Mouse (Mus musculus): ENCODE data around the gene Tmem19. TPM values are rescaled to one million over a fixed set of nuclear protein-coding genes. Genes with fewer than 3 reads are reported as not detected.

Tmem19 gene
- polyA plus RNA-seq, 1 experiment = 12.2 TPM

GRCm38 (mm10) chr10:115383644-115384220, 21.4 kb upstream of the Tmem19 start:
- 2% methylated on average over 15 of the region's 15 CpGs for WGBS
- Histone ChIP-seq H3K27ac (ENCODE audit: control insufficient read depth, insufficient read depth, low read depth, low read length, poor library complexity) (peak overlapping the region; percentile 98), H3K4me3 (replicated peaks; ENCODE audit: control insufficient read depth, low read depth, low read length) (peak overlapping the region; percentile 92), H3K4me1 (ENCODE audit: control insufficient read depth, insufficient read depth, low read length) (no peaks in the 10 kb centered on the region)
- TF ChIP-seq CTCF (IDR thresholded peaks at IDR 0.05; ENCODE audit: control insufficient read depth, insufficient read depth, low read length) (no peak), POLR2A (IDR thresholded peaks at IDR 0.05; ENCODE audit: borderline replicate concordance, control insufficient read depth, low read depth, low read length) (no peak)

DNA sequence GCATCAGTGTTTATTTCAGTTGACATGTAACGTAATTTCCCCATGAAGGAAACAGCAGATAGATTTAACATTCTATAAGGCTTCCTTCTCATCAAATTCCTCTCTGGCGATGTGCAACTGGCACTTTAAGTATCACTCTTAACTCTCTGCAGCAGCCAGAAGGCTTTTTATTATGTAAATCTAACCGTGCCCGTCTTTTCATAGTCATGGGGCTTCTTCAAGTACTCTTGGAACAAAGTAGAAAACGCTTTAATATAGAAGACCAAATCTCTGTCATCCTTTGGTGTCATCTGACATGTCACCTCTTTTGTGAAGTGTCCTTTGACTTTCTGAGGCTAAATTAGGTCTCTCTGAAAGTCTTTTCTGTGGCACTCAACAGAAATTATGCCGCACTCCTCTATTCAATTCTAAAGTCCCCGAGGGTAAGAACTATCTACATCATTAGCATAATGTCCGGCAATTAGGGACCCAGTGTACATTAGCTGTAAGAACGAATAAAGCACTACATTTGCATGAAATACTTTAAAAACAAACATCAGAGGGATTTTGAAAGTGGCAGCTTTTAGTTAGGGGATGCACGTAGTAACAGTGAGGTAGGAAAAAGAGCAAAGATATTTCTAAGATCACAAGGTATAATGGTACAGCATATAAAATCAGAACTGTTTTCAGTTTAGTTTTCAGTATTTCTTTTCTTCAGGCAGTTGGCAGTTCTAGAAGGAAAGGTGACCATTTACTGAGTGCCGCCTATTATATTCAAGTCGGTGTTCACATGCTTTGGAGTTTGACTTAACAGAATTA, 20.7 kb upstream of the Tmem19 start:
- WGBS = 53% methylated on average over 12 of the region's 12 CpGs
- H3K4me1 ChIP-seq (ENCODE audit: control insufficient read depth, insufficient read depth, low read length) = no peaks in the 10 kb centered on the region
- H3K4me3 ChIP-seq (replicated peaks; ENCODE audit: control insufficient read depth, low read depth, low read length) = no peak overlapping the region
- no peak for TF ChIP-seq POLR2A (IDR thresholded peaks at IDR 0.05; ENCODE audit: borderline replicate concordance, control insufficient read depth, low read depth, low read length)
- no peak for TF ChIP-seq CTCF (IDR thresholded peaks at IDR 0.05; ENCODE audit: control insufficient read depth, insufficient read depth, low read length)
- H3K27ac ChIP-seq (ENCODE audit: control insufficient read depth, insufficient read depth, low read depth, low read length, poor library complexity) = no peak overlapping the region

- WGBS = 86% methylated on average over 2 of the region's 2 CpGs
- Histone ChIP-seq H3K27ac (ENCODE audit: control insufficient read depth, insufficient read depth, low read depth, low read length, poor library complexity) (no peak overlapping the region), H3K4me3 (replicated peaks; ENCODE audit: control insufficient read depth, low read depth, low read length) (no peak overlapping the region), H3K4me1 (ENCODE audit: control insufficient read depth, insufficient read depth, low read length) (no peaks in the 10 kb centered on the region)
- TF ChIP-seq POLR2A (IDR thresholded peaks at IDR 0.05; ENCODE audit: borderline replicate concordance, control insufficient read depth, low read depth, low read length) = no peak
These were observed 19.3 kb upstream of the Tmem19 start for GRCm38 (mm10) chr10:115381506-115382084.

DNA sequence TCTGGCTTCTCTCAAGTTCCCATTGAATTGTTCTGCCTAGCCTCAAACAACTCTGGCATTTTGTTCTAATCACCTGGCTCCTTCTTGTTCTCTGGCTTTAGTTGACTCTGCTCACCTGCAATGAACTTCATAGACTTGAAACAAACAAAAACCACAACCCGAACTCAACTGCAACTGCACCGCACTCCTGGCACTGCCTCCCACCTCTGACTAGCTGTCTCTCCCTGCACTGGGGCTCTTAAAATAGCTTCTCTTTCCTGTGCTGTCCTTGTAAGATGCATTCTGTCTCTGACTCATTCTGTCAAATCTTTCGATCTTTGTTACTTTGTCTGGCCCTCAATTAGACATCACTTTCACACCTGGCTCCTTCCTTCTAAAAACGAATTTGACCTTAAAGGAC, 850 bp upstream of the Tmem19 start:
- H3K4me3 ChIP-seq (replicated peaks; ENCODE audit: control insufficient read depth, low read depth, low read length) = no peak overlapping the region
- 67% methylated on average over 4 of the region's 4 CpGs for WGBS
- H3K4me1 ChIP-seq (ENCODE audit: control insufficient read depth, insufficient read depth, low read length) = peaks cover 4% of the 10 kb centered on the region
- TF ChIP-seq POLR2A (IDR thresholded peaks at IDR 0.05; ENCODE audit: borderline replicate concordance, control insufficient read depth, low read depth, low read length) (no peak), CTCF (IDR thresholded peaks at IDR 0.05; ENCODE audit: control insufficient read depth, insufficient read depth, low read length) (no peak)
- H3K27ac ChIP-seq (ENCODE audit: control insufficient read depth, insufficient read depth, low read depth, low read length, poor library complexity) = no peak overlapping the region; the same call in 1 of the 2 replicates

- peak overlapping the region; percentile 81 for H3K4me3 ChIP-seq (replicated peaks; ENCODE audit: control insufficient read depth, low read depth, low read length)
- H3K27ac ChIP-seq (ENCODE audit: control insufficient read depth, insufficient read depth, low read depth, low read length, poor library complexity) = peak overlapping the region; percentile 98
- peaks cover 4% of the 10 kb centered on the region for H3K4me1 ChIP-seq (ENCODE audit: control insufficient read depth, insufficient read depth, low read length)
- TF ChIP-seq CTCF (IDR thresholded peaks at IDR 0.05; ENCODE audit: control insufficient read depth, insufficient read depth, low read length) (no peak), POLR2A (IDR thresholded peaks at IDR 0.05; ENCODE audit: borderline replicate concordance, control insufficient read depth, low read depth, low read length) (no peak)
- WGBS = 4% methylated on average over 9 of the region's 9 CpGs
These were observed 293 bp upstream of the Tmem19 start for GRCm38 (mm10) chr10:115362623-115362964.

- H3K27ac ChIP-seq (ENCODE audit: control insufficient read depth, insufficient read depth, low read depth, low read length, poor library complexity) = no peak overlapping the region
- 83% methylated on average over 7 of the region's 7 CpGs for WGBS
- TF ChIP-seq CTCF (IDR thresholded peaks at IDR 0.05; ENCODE audit: control insufficient read depth, insufficient read depth, low read length) = no peak
- no peak for TF ChIP-seq POLR2A (IDR thresholded peaks at IDR 0.05; ENCODE audit: borderline replicate concordance, control insufficient read depth, low read depth, low read length)
These were observed 3.2 kb downstream of the Tmem19 start for GRCm38 (mm10) chr10:115359066-115359465.

GRCm38 (mm10) chr10:115358216-115358919, 3.9 kb downstream of the Tmem19 start:
- Histone ChIP-seq H3K4me1 (ENCODE audit: control insufficient read depth, insufficient read depth, low read length) (peaks cover 4% of the 10 kb centered on the region), H3K4me3 (replicated peaks; ENCODE audit: control insufficient read depth, low read depth, low read length) (no peak overlapping the region), H3K27ac (ENCODE audit: control insufficient read depth, insufficient read depth, low read depth, low read length, poor library complexity) (no peak overlapping the region)
- 90% methylated on average over 17 of the region's 17 CpGs for WGBS
- TF ChIP-seq POLR2A (IDR thresholded peaks at IDR 0.05; ENCODE audit: borderline replicate concordance, control insufficient read depth, low read depth, low read length) (no peak), CTCF (IDR thresholded peaks at IDR 0.05; ENCODE audit: control insufficient read depth, insufficient read depth, low read length) (no peak)

More at GRCm38 (mm10) chr10:115359066-115359465, 3.2 kb downstream of the Tmem19 start:
- H3K4me1 ChIP-seq (ENCODE audit: control insufficient read depth, insufficient read depth, low read length) = peaks cover 4% of the 10 kb centered on the region
- no peak overlapping the region for H3K4me3 ChIP-seq (replicated peaks; ENCODE audit: control insufficient read depth, low read depth, low read length)

- WGBS = 82% methylated on average over 7 of the region's 7 CpGs
- no peak for TF ChIP-seq CTCF (IDR thresholded peaks at IDR 0.05; ENCODE audit: control insufficient read depth, insufficient read depth, low read length)
- TF ChIP-seq POLR2A (IDR thresholded peaks at IDR 0.05; ENCODE audit: borderline replicate concordance, control insufficient read depth, low read depth, low read length) = no peak
- H3K27ac ChIP-seq (ENCODE audit: control insufficient read depth, insufficient read depth, low read depth, low read length, poor library complexity) = no peak overlapping the region
- H3K4me3 ChIP-seq (replicated peaks; ENCODE audit: control insufficient read depth, low read depth, low read length) = no peak overlapping the region
- H3K4me1 ChIP-seq (ENCODE audit: control insufficient read depth, insufficient read depth, low read length) = peaks cover under 1% of the 10 kb centered on the region; the same call in 1 of the 2 replicates
These were observed 6.2 kb downstream of the Tmem19 start for GRCm38 (mm10) chr10:115356106-115356505.

All from bone marrow, adult 2 months (tissue).